Mouse (Mus musculus) heart, embryonic 14.5 days (tissue): ENCODE results near the gene Irs2. TPM values are rescaled to one million over a fixed set of nuclear protein-coding genes. Genes with fewer than 3 reads are reported as not detected.

Source experiments
- ATAC-seq: fragments of 200-750 bp; cut with Nextera tagmentation; 2 replicates; pipeline ENCODE4 v1.8.0; 2017; ENCODE audit warnings: low read depth, moderate TSS enrichment; ENCODE audit not compliant: insufficient number of reproducible peaks, insufficient read depth, low FRiP score
- H3K27ac ChIP-seq, 2 experiments: fragments of 200-500 bp in 1 of 2; fragments of 300-500 bp in 1 of 2; sonication (generic) in 1 of 2; replicated peaks in 1 of 2; 2 replicates each; pipeline ENCODE4 v1.5.1; 2012 to 2014; ENCODE audit warnings: low read depth in 2 of 2, low read length in 2 of 2, control low read depth in 1 of 2, mild to moderate bottlenecking in 1 of 2, mixed read lengths in 1 of 2; ENCODE audit not compliant: control insufficient read depth in 1 of 2, insufficient read depth in 1 of 2
- H3K27me3 ChIP-seq: fragments of 300-500 bp; sonication (generic); 2 replicates; pipeline ENCODE4 v1.6.1; 2014; ENCODE audit warnings: mild to moderate bottlenecking, low read length, control low read depth; ENCODE audit not compliant: control insufficient read depth, insufficient read depth
- H3K36me3 ChIP-seq: fragments of 300-500 bp; sonication (generic); 2 replicates; pipeline ENCODE4 v1.6.1; 2014; ENCODE audit warnings: mild to moderate bottlenecking, control low read depth, low read length, mixed read lengths; ENCODE audit not compliant: control insufficient read depth, insufficient read depth
- H3K4me1 ChIP-seq, 2 experiments: fragments of 200-500 bp in 1 of 2; fragments of 300-500 bp in 1 of 2; sonication (generic) in 1 of 2; 2 replicates each; pipeline ENCODE4 v1.6.1; 2012 to 2014; ENCODE audit warnings: low read length in 2 of 2, control low read depth in 1 of 2, mixed read lengths in 1 of 2; ENCODE audit not compliant: control insufficient read depth in 2 of 2, insufficient read depth in 2 of 2
- H3K4me2 ChIP-seq: fragments of 300-500 bp; sonication (generic); 2 replicates; pipeline ENCODE4 v1.6.1; 2014; ENCODE audit warnings: mild to moderate bottlenecking, low read length
- H3K4me3 ChIP-seq, 2 experiments: fragments of 200-500 bp in 1 of 2; fragments of 300-500 bp in 1 of 2; sonication (generic) in 1 of 2; 2 replicates each; pipeline ENCODE4 v1.5.1; 2012 to 2014; ENCODE audit warnings: low read length in 2 of 2, mild to moderate bottlenecking in 2 of 2, control low read depth in 1 of 2, low read depth in 1 of 2, moderate library complexity in 1 of 2; ENCODE audit not compliant: control insufficient read depth in 1 of 2, insufficient read depth in 1 of 2
- H3K9ac ChIP-seq: fragments of 300-500 bp; sonication (generic); 2 replicates; pipeline ENCODE4 v1.6.1; 2014; ENCODE audit warnings: mild to moderate bottlenecking, low read length
- H3K9me3 ChIP-seq: fragments of 300-500 bp; sonication (generic); 2 replicates; pipeline ENCODE4 v1.6.1; 2016; ENCODE audit warnings: low read length, control low read depth; ENCODE audit not compliant: control insufficient read depth
- WGBS: fragments of 180-500 bp; shearing (Covaris S2); extraction: QIAGEN DNeasy Blood & Tissue Kit; methylation state at CpG from one replicate; pipeline ENCODE4 v1.1.7; 2014; 5-methylcytosine and 5-hydroxymethylcytosine counted together
- polyA plus RNA-seq: library from polyadenylated mRNA; unstranded; fragments of >200 nt; fragmentation: Nextera tagmentation; extraction: Ambion mirVana; gene quantifications from 2 replicates; pipeline ENCODE4 v1.2.1, GENCODE M21; 2014

The Irs2 gene
- polyA plus RNA-seq, 1 experiment from 2014 or later: 4.5 TPM

GRCm38 (mm10) chr8:11003917-11004470 lies 4.3 kb downstream of the Irs2 start:
- Histone ChIP-seq H3K4me3 (peak overlapping the region; percentile 68 to 84), H3K9me3 (no peaks in the 10 kb centered on the region), H3K4me1 (peaks cover 30 to 73% of the 10 kb centered on the region in 2 experiments), H3K4me2 (peak overlapping the region; percentile 93), H3K27ac (peak overlapping the region; percentile 34 to 78), H3K9ac (peak overlapping the region; percentile 97), H3K27me3 (0 out of 2 replicates have a peak, but pooled peaks cover 3% of the 10 kb centered on the region), H3K36me3 (peaks cover 17% of the 10 kb centered on the region)
- ATAC-seq: no peak
- 35% methylated on average over 7 of the region's 7 CpGs for WGBS

DNA sequence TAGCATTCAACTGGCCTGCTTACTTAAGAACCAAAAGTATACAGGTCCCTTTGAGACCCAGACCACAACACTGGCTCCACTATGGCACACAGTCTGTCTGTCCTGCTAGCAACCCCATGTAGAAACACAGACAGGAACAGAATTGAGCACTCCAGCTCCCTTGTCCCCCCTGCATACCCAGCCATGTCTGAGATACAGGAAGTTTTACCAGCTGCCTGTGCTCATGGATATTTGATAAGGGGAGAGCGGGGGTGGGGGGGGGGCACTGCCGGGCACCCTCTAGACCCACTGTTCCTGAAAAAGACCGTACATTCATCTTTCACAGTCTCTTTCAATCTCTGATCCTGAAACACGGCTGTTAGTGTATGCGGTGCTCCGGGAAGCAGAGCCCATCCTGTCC lies 5.0 kb downstream of the Irs2 start:
- Histone ChIP-seq H3K36me3 (peaks cover 23% of the 10 kb centered on the region), H3K4me1 (peaks cover 30 to 73% of the 10 kb centered on the region in 2 experiments), H3K27ac (peak overlapping the region; percentile 51 to 78), H3K27me3 (0 out of 2 replicates have a peak, but pooled peaks cover 3% of the 10 kb centered on the region), H3K4me2 (peak overlapping the region; percentile 93), H3K4me3 (peak overlapping the region; percentile 68 to 84), H3K9me3 (no peaks in the 10 kb centered on the region), H3K9ac (peak overlapping the region; percentile 97)
- 20% methylated on average over 6 of the region's 6 CpGs for WGBS
- ATAC-seq: no peak

DNA sequence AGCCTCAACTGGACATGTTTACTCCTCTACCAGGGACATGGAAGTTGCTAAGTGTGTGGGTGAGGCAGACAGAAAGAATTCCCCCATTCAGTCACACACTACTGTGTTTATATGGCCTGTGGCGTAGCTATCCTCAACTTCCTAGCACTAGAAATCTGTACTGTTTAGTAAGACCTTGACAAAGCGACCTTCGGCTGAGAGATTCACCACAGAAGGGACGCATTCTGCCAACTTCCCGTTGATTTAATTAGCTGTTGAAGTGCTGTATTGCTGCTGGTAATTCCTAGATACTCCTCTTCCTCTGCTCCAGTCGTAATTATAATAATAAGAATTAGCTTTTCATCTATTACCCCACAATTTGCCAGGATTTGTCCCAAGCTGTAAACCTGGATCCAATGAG lies 5.4 kb downstream of the Irs2 start:
- peaks cover 30 to 73% of the 10 kb centered on the region in 2 experiments for H3K4me1 ChIP-seq

DNA sequence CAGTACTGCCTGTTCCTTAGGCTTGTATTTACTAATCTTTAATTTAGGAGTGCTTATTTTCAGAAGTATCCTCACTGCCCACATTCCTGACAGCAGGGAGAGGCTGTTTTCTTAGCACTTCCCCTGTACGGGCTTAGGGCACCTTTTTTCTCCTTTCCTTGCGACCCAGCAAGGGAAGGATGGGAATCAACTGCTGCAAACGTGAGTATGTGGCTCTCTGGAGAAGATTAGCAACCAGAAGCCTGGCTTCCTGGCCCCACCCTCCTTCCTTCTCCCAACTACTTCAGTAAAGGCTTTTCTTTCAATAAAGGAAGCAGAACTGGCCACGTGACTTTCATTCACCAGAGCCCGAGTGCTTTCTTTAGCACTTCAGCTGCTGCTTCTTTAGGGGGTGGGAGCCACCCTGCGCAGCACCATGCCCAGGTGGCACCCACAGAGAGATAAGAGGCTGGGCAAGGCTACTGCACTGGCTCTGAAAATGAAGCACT lies 7.2 kb downstream of the Irs2 start:
- Histone ChIP-seq H3K4me2 (peak overlapping the region; percentile 93), H3K27ac (peak overlapping the region; percentile 25 to 66; a peak in 3 of 4 replicates), H3K4me1 (peaks cover 30 to 79% of the 10 kb centered on the region in 2 experiments), H3K4me3 (peak overlapping the region; percentile 8 to 84; a peak in 2 of 4 replicates), H3K36me3 (peaks cover 34% of the 10 kb centered on the region), H3K27me3 (0 out of 2 replicates have a peak, but pooled peaks cover 2% of the 10 kb centered on the region), H3K9me3 (no peaks in the 10 kb centered on the region), H3K9ac (peak overlapping the region; percentile 58)
- 4% methylated on average over 6 of the region's 6 CpGs for WGBS
- ATAC-seq: no peak

More for the DNA sequence above, 5.4 kb downstream of the Irs2 start:
- Histone ChIP-seq H3K36me3 (peaks cover 26% of the 10 kb centered on the region), H3K9ac (peak overlapping the region; percentile 97), H3K4me2 (peak overlapping the region; percentile 93), H3K27me3 (0 out of 2 replicates have a peak, but pooled peaks cover 3% of the 10 kb centered on the region), H3K27ac (peak overlapping the region; percentile 9 to 78), H3K9me3 (no peaks in the 10 kb centered on the region), H3K4me3 (peak overlapping the region; percentile 68 to 84; a peak in 3 of 4 replicates)
- WGBS: 32% methylated on average over 6 of the region's 6 CpGs
- no peak for ATAC-seq

DNA sequence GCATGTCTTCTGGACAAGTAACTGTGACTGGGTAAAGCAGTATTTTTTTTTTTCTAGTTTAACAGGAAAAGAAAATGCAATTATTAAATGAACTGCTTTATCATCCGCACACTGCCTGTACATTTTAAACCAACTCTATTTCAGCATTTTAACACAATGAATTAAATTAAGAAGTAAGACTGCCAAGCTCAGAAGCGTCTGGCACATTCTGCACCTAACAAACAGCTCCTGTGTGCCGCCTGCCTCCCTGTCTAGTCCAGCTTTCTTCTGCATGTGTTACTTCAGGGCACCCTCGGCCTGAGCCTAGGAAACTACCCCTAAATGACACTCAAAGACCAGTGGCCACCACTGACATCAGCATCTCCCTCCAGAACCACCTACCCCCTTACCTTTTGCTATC lies 8.7 kb downstream of the Irs2 start:
- Histone ChIP-seq H3K9me3 (no peaks in the 10 kb centered on the region), H3K36me3 (peaks cover 19% of the 10 kb centered on the region), H3K4me3 (no peak overlapping the region), H3K4me1 (peaks cover 27 to 79% of the 10 kb centered on the region in 2 experiments), H3K9ac (no peak overlapping the region), H3K27me3 (no peaks in the 10 kb centered on the region), H3K27ac (no peak overlapping the region), H3K4me2 (no peak overlapping the region)
- ATAC-seq: no peak
- WGBS: 77% methylated on average over 4 of the region's 4 CpGs

GRCm38 (mm10) chr8:10996247-10996646 lies 12.0 kb downstream of the Irs2 start:
- H3K27ac ChIP-seq: peak overlapping the region in 1 of 2 experiments; percentile 56; a peak in 2 of 4 replicates
- ATAC-seq: no peak
- H3K36me3 ChIP-seq: peaks cover 18% of the 10 kb centered on the region; the same call in 1 of the 2 replicates
- no peak overlapping the region for H3K4me3 ChIP-seq
- no peaks in the 10 kb centered on the region for H3K9me3 ChIP-seq
- 50% methylated on average over 2 of the region's 2 CpGs for WGBS
- no peaks in the 10 kb centered on the region for H3K27me3 ChIP-seq
- H3K9ac ChIP-seq: no peak overlapping the region
- H3K4me1 ChIP-seq: peaks cover 23 to 60% of the 10 kb centered on the region in 2 experiments
- peak overlapping the region; percentile 4; the same call in 1 of the 2 replicates for H3K4me2 ChIP-seq

GRCm38 (mm10) chr8:10995756-10996155 lies 12.5 kb downstream of the Irs2 start:
- 17% methylated on average over 2 of the region's 2 CpGs for WGBS
- peak; percentile 55; the same call in 1 of the 2 replicates for ATAC-seq
- Histone ChIP-seq H3K27me3 (no peaks in the 10 kb centered on the region), H3K36me3 (peaks cover 18% of the 10 kb centered on the region; the same call in 1 of the 2 replicates), H3K4me3 (no peak overlapping the region), H3K4me1 (peaks cover 24 to 60% of the 10 kb centered on the region in 2 experiments), H3K27ac (peak overlapping the region; percentile 56 to 73), H3K9ac (peak overlapping the region; percentile 44), H3K9me3 (no peaks in the 10 kb centered on the region), H3K4me2 (peak overlapping the region; percentile 4; the same call in 1 of the 2 replicates)
